Mouse (Mus musculus) sigmoid colon, adult 10 weeks (tissue): ENCODE measurements around the gene Smco1. TPM values are rescaled to one million over a fixed set of nuclear protein-coding genes. Genes with fewer than 3 reads are reported as not detected.

ENCODE experiments used
- polyA plus RNA-seq: library from polyadenylated mRNA; stranded (reverse); fragments of 350-450 nt; fragmentation: Illumina TruSeq; extraction: RNeasy Lipid Tissue Mini Kit (QIAGEN cat#74804); gene quantifications from one replicate; pipeline ENCODE4 v1.2.3, GENCODE M21; 2014; ENCODE audit warnings: low read depth, low replicate concordance

The Smco1 gene
- not detected for polyA plus RNA-seq

DNA sequence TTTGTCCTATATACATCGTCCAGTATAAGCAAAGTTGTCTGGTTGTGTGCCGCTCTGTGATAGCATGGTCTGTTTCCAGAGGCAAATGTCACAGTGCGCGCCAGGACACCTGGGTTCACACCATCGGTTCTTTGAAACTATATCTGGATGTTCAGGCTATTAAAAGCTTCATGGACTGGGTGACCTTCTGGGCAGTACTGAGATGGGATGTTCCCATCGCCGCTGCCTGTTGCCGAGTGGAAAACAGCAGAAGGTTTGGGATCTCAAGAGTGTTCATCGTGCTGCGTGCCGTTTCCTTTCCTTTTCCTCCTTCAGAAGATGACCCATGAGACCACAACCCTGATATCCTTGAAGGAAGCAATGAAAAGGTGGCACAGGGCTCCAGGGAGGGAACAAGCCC is at the start of gene Smco1:
Gene Smco1 (plus strand): TSS at position 178 of the 400 bp plus-strand sequence.

DNA sequence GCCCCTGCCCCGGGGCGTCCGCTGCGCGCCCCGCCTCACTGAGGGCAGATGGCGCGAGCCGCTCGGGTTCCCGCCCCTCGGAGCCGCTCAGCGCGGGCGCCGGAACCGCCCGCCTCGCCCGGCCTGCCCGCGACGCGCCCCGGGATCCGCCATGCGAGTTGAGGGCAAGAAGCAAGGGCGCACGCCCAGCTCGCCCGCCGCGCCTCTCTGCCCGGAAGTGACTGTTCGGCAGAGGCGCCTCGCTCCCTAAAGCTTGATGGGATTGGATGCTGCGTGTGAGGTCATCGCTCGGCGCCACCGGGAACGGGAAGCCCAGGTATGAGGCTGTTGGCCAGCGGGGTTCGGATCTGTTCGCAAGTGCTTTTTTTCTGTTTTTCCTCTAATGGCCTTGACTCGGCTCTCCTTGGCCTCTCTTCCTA is 24.3 kb upstream of the Smco1 start, which contains the start of the genes Fbxo45 and Wdr53:
Gene Fbxo45 (minus strand): TSS at position 207 of the 419 bp plus-strand sequence.
Gene Wdr53 (plus strand): TSS at position 276 of the 419 bp plus-strand sequence.

DNA sequence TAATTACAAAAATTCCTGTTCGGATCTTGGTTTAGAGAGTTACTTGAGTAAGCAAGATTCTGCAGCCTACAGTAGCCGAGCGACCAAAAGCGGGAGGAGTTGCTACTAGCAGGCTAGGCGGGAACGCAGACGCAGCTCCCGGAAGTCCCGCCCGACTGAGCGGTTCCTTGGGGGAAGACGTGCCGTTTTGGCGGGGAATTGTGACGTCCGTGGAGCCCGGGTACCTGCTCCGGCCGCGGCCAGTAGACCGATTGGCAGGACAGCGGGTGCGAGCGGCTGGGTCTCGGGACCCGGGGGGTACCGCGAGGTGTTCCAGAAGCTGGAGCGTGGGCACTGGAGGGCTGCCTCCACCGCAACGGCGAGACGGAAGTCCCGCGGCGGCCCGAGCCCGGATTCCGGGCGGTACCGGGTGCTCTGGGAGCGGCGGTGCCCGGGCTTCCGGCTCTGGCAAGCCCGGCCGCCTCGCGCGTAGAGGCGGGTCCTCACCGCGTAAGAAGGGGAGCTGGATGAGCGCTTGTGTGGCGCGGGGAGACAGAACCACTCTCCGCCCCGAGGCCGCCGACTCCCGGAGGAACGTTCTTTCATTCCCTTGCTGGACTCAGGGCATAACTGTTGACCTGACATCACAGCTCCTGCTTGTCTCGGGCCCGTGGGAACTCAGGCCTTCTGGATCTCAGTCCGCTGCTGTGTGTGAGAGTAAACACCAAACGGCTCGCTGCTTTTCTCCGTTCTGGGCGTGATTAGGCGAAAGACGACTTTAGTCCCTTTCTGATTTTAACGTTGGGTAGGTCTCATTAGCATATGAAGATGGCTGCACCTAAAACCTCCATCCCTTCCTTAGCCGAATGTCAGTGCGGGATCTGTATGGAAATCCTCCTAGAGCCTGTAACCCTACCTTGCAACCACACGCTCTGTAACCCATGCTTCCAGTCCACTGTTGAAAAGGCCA is 6.3 kb downstream of the Smco1 start, which contains the start of gene Rnf168:
Gene Rnf168 (plus strand): TSS at position 152 of the 949 bp plus-strand sequence.

Other genes with a start within 250 kb of the Smco1 start
- 127 TPM for gene Pak2, start 192.1 kb upstream of the Smco1 start, polyA plus RNA-seq
- 99.0 TPM for gene Pigx, start 171.7 kb upstream of the Smco1 start, polyA plus RNA-seq
- gene Cep19, start 171.7 kb upstream of the Smco1 start, polyA plus RNA-seq, result 28.5 TPM
- 0.95 TPM for gene Nrros, start 105.9 kb upstream of the Smco1 start, polyA plus RNA-seq
- not detected for gene Bex6, start 91.6 kb upstream of the Smco1 start, polyA plus RNA-seq
- 25.2 TPM for gene Fbxo45, start 24.3 kb upstream of the Smco1 start, polyA plus RNA-seq
- 6.7 TPM for gene Wdr53, start 24.2 kb upstream of the Smco1 start, polyA plus RNA-seq
- 41.9 TPM for gene Rnf168, start 6.0 kb downstream of the Smco1 start, polyA plus RNA-seq
- 35.7 TPM for gene Ubxn7, start 60.8 kb downstream of the Smco1 start, polyA plus RNA-seq
- not detected for gene Tm4sf19, start 129.0 kb downstream of the Smco1 start, polyA plus RNA-seq
- gene Tctex1d2, start 148.2 kb downstream of the Smco1 start, polyA plus RNA-seq, result 16.9 TPM
- gene Pcyt1a, start 159.5 kb downstream of the Smco1 start, polyA plus RNA-seq, result 36.9 TPM
- 0.28 TPM for gene Slc51a, start 216.4 kb downstream of the Smco1 start, polyA plus RNA-seq
- not detected for gene Zdhhc19, start 224.8 kb downstream of the Smco1 start, polyA plus RNA-seq